Mouse (Mus musculus) brain, embryonic 14.5 days (tissue): ENCODE results near the gene Olfr574.

Source experiments
- CTCF ChIP-seq: fragments of 200-500 bp; IDR thresholded peaks from 2 replicates; pipeline ENCODE4 v1.5.1; 2012; ENCODE audit warnings: inconsistent platforms, mild to moderate bottlenecking, moderate library complexity, borderline replicate concordance; ENCODE audit not compliant: insufficient read depth, insufficient read length; ENCODE audit errors: extremely low read depth
- POLR2A ChIP-seq: fragments of 200-500 bp; IDR thresholded peaks from 2 replicates; pipeline ENCODE4 v1.6.1; 2012; ENCODE audit warnings: mild to moderate bottlenecking, inconsistent platforms, borderline replicate concordance; ENCODE audit not compliant: poor library complexity, insufficient read depth, insufficient read length, severe bottlenecking; ENCODE audit errors: extremely low read depth

DNA sequence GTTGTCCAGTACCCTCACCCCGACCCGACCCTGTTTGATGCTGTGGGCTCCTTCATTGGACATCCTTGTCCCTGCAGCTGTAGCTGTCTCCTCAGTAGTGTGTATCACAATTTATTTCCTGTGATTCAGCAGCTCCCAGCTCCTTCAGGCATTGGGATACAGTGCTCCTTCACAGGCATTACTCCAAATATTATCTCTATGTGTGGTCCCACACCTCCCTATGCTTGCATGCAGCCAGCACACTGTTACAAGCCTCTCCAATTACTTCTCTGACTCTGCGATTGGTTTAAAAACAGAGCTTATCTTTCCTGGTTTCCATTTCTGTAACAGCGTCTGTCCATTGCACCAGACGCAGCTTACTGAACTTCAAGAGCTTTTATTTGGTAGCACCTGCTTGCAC lies 31.9 kb upstream of the Olfr574 start:
- no peak for TF ChIP-seq POLR2A
- TF ChIP-seq CTCF: no peak
